Mouse (Mus musculus) embryonic stem cell, embryonic (primary cell): Measurements from ENCODE around the gene Nr0b2.

Source experiments
- CTCF ChIA-PET, 4 experiments: fragments of 300-600 bp in 2 of 4; fragments of 350-600 bp in 2 of 4; sonication (Branson Sonifier 250); formaldehyde crosslinking; loops; one replicate each; lab custom pipeline; 2022; ENCODE audit warnings: inconsistent platforms in 2 of 4; lab: Charles Lee
- POLR2A ChIA-PET, 4 experiments: fragments of 300-600 bp in 2 of 4; fragments of 350-600 bp in 2 of 4; sonication (Branson Sonifier 250); formaldehyde crosslinking; loops; one replicate each; lab custom pipeline; 2022; ENCODE audit warnings: antibody characterized with exemption in 4 of 4, inconsistent platforms in 1 of 4; lab: Charles Lee

Gene Nr0b2

DNA sequence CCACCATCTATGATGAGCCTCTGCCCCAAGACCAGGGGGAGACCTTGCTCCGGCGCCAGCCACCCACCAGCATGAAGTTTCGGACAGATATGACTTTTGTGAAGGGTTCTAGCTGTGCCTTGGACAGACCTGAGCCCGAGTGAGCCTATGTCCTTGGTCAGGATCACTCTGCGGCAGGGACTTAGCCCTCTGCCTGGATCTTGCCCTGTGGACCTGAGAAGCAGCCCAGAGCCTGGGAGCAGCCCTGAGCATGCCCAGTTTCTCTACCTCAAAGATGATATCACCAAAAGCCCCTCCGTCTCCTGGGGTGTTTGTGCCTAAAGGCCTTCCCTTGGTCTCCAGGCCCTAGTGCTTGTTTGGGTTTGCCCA is 30.5 kb downstream of the Nr0b2 start:
- POLR2A ChIA-PET, result interaction anchor here (0.5 to 4.0 kb wide), 16 partner anchors 8 to 315 kb away, joined by 3 to 25 read pairs (median 4); partner anchors contain the start of genes Gpatch3 (in 2 of the 4), Nudc (in 2 of the 4) and Wdtc1 (in 1 of the 4)
- CTCF ChIA-PET, result interaction anchor here in 3 of 4 experiments (0.5 to 1.4 kb wide), 5 partner anchors 9 to 86 kb away, joined by 3 to 6 read pairs (median 4); no protein-coding TSS in a partner anchor

DNA sequence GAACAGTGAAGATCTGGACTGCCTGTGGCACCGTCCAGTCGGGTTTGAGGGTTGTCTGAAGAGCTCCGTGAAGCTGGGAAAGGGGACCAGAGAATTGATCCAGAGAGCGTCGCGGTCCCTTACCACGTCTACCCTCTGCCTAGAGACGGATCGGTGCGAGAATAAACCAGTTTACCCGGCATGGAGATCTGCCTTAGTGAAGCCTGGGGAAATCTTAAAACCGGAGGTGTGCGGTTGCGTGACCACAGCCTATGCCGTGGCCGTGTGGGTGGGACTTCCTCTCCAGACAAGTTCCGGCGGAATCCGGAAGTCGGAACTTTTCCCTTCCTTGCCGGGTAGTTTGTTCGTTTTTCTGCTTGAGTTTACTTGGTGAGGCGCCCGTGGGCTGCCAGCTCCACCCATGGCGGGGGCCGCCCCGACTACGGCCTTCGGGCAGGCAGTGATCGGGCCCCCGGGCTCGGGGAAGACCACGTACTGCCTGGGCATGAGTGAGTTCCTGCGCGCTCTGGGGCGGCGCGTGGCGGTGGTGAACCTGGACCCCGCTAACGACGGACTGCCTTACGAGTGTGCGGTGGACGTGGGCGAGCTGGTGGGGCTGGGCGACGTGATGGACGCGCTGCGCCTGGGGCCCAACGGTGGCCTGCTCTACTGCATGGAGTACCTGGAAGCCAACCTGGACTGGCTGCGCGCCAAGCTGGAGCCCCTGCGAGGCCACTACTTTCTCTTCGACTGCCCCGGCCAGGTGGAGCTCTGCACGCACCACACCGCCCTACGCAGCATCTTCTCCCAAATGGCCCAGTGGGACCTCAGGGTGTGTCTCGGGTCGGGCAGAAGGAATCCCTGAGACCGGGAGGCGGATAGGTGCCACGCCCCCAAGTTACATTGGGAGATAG is 31.1 kb downstream of the Nr0b2 start, which contains the start of gene Gpn2:
Gene Gpn2 (plus strand): TSS at position 304 of the 893 bp plus-strand sequence.
- CTCF ChIA-PET, result interaction anchor here in 3 of 4 experiments (0.5 to 1.4 kb wide), 8 partner anchors 9 to 174 kb away, joined by 3 to 6 read pairs (median 4); no protein-coding TSS in a partner anchor
- POLR2A ChIA-PET, result interaction anchor here (0.5 to 4.0 kb wide), 22 partner anchors 9 to 314 kb away, joined by 3 to 25 read pairs (median 4); partner anchors contain the start of genes Gpatch3 (in 2 of the 4), Nudc (in 2 of the 4), Nr0b2 (in 1 of the 4) and Tent5b (in 1 of the 4)

DNA sequence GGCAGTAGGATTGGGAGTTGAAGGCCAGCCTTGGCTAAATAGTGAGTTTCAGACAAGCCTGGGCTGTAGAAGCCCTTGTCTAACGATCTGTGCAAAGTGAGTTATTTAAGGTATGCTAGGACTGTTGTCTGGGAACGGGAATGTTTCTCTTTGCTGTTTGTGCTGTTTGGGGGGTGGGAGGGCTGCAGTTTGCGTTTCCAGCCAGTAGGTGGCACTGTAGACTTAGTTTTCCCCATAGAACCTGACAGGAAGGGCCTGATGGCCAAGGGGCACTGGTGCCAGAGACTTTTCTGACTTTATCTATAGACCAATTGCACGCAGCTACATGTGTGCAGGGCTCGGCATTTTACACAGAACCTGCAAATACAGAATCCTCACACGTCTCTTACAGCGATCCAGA is 39.4 kb downstream of the Nr0b2 start:
- ChIA-PET POLR2A (interaction anchor here in 3 of 4 experiments (0.6 to 7.5 kb wide), 14 partner anchors 13 to 246 kb away, joined by 3 to 49 read pairs (median 4); partner anchors contain the start of genes Nudc (in 1 of the 3) and Zdhhc18 (in 1 of the 3)), CTCF (interaction anchor here (0.7 to 2.9 kb wide), 33 partner anchors 10 to 248 kb away, joined by 3 to 18 read pairs (median 4); partner anchors contain the start of genes Zdhhc18 (in 4 of the 4) and Sfn (in 2 of the 4))

DNA sequence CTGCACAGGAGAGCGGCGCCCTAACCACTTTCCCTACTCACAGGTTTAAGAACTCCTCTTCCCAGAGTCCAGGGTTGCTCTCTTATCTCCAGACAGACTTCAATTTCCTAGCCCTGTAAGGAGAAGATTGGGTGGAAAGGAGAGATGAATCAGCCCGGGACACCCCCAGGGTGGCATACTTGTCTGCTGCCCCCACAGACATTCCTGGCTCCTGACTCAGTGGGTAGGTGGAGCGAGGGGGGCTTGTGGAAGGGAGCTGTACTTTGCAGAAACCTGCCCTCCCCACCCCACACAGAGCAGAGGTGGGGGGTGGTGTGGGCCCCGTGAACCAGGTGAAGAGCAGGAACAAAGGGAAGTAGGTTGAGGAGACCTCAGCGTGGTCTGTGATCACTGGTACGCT is 42.4 kb downstream of the Nr0b2 start:
- ChIA-PET CTCF (interaction anchor here (0.5 to 2.4 kb wide), 21 partner anchors 9 to 1173 kb away, joined by 3 to 19 read pairs (median 4); partner anchors contain the start of gene Zdhhc18 (in 2 of the 4)), POLR2A (interaction anchor here (0.6 to 7.5 kb wide), 29 partner anchors 9 to 1020 kb away, joined by 3 to 49 read pairs (median 4); partner anchors contain the start of genes Gpn2 (in 3 of the 4), Zdhhc18 (in 2 of the 4), Gpatch3 (in 1 of the 4) and Nudc (in 1 of the 4))

DNA sequence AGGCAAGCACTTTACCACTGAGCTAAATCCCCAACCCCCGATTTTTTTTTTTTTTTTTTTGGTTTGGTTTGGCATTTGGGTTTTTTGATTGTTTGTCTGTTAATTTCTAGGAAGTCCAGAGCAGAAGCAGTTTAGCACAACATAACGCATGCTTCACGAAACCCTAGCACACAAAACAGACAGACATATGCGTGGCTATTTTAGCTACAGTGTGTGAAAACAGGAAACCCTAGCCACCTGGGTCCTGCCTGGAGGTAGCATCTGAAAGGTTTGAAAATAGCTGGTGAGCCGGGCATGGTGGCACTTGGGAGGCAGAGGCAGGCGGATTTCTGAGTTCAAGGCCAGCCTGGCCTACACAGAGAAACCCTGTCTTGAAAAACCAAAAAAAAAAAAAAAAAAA is 42.9 kb downstream of the Nr0b2 start:
- POLR2A ChIA-PET, result interaction anchor here in 3 of 4 experiments (0.7 to 7.5 kb wide), 18 partner anchors 9 to 372 kb away, joined by 3 to 49 read pairs (median 5); partner anchors contain the start of genes Gpatch3 (in 1 of the 3), Gpn2 (in 1 of the 3), Hmgn2 (in 1 of the 3) and Nudc (in 1 of the 3)
- CTCF ChIA-PET, result interaction anchor here (0.5 to 2.4 kb wide), 13 partner anchors 8 to 257 kb away, joined by 3 to 19 read pairs (median 4); partner anchors contain the start of gene Zdhhc18 (in 1 of the 4)

DNA sequence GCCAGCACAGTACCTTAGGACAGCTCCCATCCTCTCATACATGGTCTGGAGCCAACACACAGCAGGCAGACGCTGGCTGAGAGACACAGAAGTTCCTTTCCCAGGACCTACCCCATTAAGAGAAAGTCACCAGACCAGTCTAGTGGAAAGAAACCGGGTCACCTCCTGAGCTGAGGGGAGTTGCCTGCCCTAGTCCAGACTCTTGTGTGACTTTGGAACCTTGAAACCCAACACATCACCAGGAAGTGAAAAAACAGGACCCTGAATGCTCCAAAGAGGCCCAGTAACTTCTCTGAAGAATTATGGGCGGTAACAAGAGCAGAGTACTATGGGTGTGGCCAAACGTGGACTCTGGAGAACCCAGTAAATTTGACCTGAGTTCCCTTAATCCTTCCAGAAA is 45.4 kb downstream of the Nr0b2 start:
- ChIA-PET POLR2A (interaction anchor here (0.7 to 7.5 kb wide), 30 partner anchors 8 to 266 kb away, joined by 3 to 49 read pairs (median 4); partner anchors contain the start of genes Gpatch3 (in 1 of the 4) and Gpn2 (in 1 of the 4)), CTCF (interaction anchor here in 3 of 4 experiments (0.5 to 3.3 kb wide), 12 partner anchors 11 to 280 kb away, joined by 3 to 23 read pairs (median 4); partner anchors contain the start of gene Zdhhc18 (in 2 of the 3))

DNA sequence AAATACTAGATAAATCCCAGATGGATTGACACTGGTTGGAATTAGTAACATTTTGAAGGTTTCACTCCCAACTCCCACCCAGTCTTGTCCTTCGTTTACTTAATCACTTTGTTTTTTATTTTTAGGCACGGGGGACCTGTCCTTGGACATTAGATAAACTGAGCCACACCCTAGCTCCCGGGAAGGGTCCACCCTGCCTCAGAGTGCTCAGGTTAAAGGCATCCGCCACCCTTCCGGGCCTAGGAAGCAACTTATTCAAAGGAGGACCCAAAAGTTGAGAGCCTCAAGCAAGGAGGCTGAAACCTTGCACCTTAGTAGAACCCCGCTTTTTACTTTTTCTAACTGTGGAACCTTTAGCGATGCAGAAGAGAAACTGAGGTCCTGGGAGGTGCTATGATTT is 45.9 kb downstream of the Nr0b2 start:
- ChIA-PET POLR2A (interaction anchor here in 3 of 4 experiments (0.6 to 7.5 kb wide), 45 partner anchors 7 to 312 kb away, joined by 3 to 49 read pairs (median 5); partner anchors contain the start of genes Gpatch3 (in 1 of the 3), Gpn2 (in 1 of the 3), Nudc (in 1 of the 3) and Wdtc1 (in 1 of the 3)), CTCF (interaction anchor here in 3 of 4 experiments (0.5 to 3.3 kb wide), 19 partner anchors 11 to 280 kb away, joined by 3 to 23 read pairs (median 4); partner anchors contain the start of genes Zdhhc18 (in 2 of the 3) and Tent5b (in 1 of the 3))

DNA sequence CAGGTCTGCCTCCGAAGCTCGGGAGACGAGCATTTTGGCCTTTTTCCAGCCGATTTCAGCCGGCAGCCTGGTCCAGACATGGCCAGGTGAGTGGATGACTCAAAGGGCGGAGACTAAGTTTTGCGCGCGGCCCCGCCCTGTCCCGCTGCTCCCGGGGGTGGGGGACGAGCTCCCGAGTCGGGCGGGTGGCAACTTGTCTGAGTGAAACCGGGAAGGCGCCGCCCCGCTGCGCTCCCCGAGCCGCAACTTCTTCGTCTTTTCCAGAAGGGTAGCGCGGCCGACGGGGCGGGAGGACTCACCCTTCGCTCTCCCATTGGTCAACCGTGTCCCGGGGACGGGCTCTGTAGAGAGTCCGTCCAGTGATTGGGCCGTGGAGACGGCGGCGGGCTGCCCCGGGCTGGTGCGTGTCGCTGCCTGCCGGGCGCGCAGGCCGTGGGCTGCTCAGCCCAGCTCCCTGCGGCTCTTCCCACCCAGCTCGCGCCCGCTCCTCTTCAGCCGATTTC is 46.4 kb downstream of the Nr0b2 start:
- CTCF ChIA-PET, result interaction anchor here in 3 of 4 experiments (0.6 to 3.3 kb wide), 20 partner anchors 10 to 279 kb away, joined by 3 to 23 read pairs (median 4); partner anchors contain the start of genes Zdhhc18 (in 2 of the 3) and Tent5b (in 1 of the 3)
- POLR2A ChIA-PET, result interaction anchor here (0.5 to 7.5 kb wide), 52 partner anchors 7 to 311 kb away, joined by 3 to 49 read pairs (median 4); partner anchors contain the start of genes Gpatch3 (in 1 of the 4), Gpn2 (in 1 of the 4), Nudc (in 1 of the 4) and Wdtc1 (in 1 of the 4)

DNA sequence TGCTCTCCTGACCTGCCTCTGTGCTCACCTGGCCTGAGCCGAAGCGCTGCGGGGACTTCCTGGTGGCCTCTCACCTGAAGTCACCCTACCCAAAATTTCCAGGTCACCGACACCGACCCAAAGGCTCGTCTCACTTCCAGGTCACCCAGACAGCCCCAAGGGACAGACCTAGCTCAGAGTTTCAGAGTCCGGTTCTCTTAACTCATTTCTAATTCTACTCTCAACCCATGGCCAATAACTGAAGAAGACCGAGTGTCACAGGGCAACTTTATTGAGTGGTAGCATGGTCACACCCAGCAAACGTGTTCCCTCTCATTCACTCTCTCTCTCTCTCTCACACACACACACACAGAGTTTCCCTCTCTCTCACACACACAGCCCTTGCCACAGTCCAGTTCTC is 47.1 kb downstream of the Nr0b2 start:
- CTCF ChIA-PET, result interaction anchor here in 2 of 4 experiments (0.9 to 3.3 kb wide), 6 partner anchors 10 to 240 kb away, joined by 3 to 23 read pairs (median 10); partner anchors contain the start of gene Zdhhc18 (in 1 of the 2)
- POLR2A ChIA-PET, result interaction anchor here (0.5 to 3.4 kb wide), 22 partner anchors 9 to 299 kb away, joined by 3 to 17 read pairs (median 4); partner anchors contain the start of genes Gpn2 (in 1 of the 4), Nudc (in 1 of the 4) and Zdhhc18 (in 1 of the 4)

DNA sequence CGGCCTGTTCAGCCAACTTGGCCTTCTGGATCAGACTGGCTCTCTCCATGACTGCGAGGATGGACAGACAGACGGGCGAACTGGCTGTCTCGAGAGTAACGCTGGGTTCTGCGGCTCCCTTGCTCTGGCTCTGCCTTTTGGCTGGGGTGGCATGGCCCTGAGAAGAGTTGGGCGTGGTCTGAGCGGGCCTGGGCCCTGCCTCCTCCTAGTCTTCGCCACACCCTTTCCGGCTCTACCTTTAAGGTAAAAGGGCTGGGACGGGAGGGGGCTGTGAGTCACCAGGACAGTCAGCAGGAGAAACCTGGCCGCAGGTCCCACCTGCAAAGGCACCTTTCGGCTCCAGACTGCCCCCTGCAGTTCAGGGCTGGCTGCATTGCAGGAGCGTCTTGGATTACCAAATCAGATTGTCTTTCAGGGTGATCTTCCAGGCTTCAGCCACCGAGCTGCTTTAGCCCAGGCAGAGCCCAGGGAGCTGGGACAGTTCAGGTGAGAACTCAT is 48.6 kb downstream of the Nr0b2 start, which contains the start of gene Sfn:
Gene Sfn (minus strand): TSS at position 448 of the 498 bp plus-strand sequence.
- POLR2A ChIA-PET, result interaction anchor here in 2 of 4 experiments (0.8 to 1.7 kb wide), 11 partner anchors 11 to 235 kb away, joined by 3 to 5 read pairs (median 3); partner anchors contain the start of gene Nudc (in 1 of the 2)
- CTCF ChIA-PET, result interaction anchor here in 3 of 4 experiments (0.6 to 2.1 kb wide), 22 partner anchors 8 to 516 kb away, joined by 3 to 16 read pairs (median 4); partner anchors contain the start of gene Zdhhc18 (in 1 of the 3)

DNA sequence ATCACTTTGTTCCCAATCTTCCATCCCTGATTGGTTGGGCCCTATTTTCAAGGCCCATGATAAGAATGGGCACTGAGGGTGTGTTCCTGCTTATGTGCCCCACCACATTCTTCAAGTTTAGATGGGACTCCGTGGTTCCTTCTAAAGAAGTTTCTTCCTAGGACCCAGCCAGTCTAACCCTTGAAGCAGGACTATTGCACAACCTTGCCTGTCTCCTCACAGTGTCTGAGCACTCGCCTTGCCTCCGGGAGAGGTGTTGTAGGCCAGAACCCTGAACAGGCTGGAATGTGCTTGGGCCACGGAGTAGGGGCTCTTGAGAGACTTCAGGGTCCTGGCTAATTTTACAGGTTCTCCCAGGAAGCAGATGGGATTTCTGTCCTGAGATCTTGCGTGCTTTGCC is 49.9 kb downstream of the Nr0b2 start:
- POLR2A ChIA-PET, result interaction anchor here in 2 of 4 experiments (0.5 to 1.5 kb wide), 3 partner anchors 16 to 234 kb away, joined by 3 to 4 read pairs (median 3); no protein-coding TSS in a partner anchor
- CTCF ChIA-PET, result interaction anchor here in 2 of 4 experiments (0.7 to 2.1 kb wide), 3 partner anchors 10 to 238 kb away, joined by 4 to 6 read pairs (median 4); no protein-coding TSS in a partner anchor

DNA sequence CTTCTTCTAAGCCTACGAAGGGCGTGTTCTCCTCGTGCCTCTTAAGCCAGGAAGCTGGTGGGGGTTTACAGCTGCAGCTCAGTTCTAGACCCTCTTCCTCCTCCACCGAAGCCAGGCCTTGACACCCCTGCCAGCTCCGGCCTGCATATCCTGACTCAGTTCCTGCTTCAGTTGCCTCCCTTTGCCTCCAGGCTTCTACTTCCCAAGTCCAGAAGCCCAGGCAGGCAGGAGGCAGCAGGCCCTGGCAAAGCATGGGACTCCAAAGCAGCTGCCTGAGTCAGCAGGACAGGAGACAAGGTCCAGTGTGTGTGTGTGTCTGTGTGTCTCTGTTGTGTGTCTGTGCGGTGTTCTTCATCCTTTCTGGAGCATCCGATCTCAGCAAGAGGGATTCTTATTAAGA is 51.0 kb downstream of the Nr0b2 start:
- POLR2A ChIA-PET, result interaction anchor here in 2 of 4 experiments (1.0 to 4.6 kb wide), 7 partner anchors 8 to 71 kb away, joined by 3 to 49 read pairs (median 4); partner anchors contain the start of gene Gpatch3 (in 1 of the 2)
- CTCF ChIA-PET, result interaction anchor here in 3 of 4 experiments (0.7 to 1.5 kb wide), 4 partner anchors 9 to 23 kb away, joined by 3 to 4 read pairs (median 3); no protein-coding TSS in a partner anchor

DNA sequence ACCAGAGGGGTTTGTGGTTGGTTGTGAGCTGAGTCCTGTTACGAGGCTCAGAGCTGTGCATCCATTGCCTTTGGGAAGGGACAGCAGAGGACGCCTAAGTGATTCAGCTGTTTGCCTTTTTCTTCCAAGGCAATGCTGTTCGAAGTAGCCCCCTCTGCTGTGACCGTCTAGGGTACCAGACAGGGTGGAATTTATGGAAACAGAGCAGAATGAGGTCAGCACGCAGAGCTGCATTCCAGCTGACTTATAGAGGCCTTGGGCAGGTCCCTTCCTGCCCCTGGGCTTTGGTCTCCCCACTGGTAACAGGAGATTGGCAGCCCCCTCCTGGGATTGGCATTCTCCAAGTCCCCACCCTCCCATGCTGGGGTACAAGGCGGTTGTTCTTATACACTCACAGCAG is 51.7 kb downstream of the Nr0b2 start:
- ChIA-PET POLR2A (interaction anchor here in 3 of 4 experiments (0.5 to 4.6 kb wide), 11 partner anchors 9 to 729 kb away, joined by 3 to 49 read pairs (median 4); partner anchors contain the start of genes Gpatch3 (in 1 of the 3) and Wdtc1 (in 1 of the 3)), CTCF (interaction anchor here in 3 of 4 experiments (0.8 to 1.5 kb wide), 5 partner anchors 10 to 283 kb away, joined by 3 to 4 read pairs (median 3); partner anchors contain the start of gene Rps6ka1 (in 1 of the 3))

DNA sequence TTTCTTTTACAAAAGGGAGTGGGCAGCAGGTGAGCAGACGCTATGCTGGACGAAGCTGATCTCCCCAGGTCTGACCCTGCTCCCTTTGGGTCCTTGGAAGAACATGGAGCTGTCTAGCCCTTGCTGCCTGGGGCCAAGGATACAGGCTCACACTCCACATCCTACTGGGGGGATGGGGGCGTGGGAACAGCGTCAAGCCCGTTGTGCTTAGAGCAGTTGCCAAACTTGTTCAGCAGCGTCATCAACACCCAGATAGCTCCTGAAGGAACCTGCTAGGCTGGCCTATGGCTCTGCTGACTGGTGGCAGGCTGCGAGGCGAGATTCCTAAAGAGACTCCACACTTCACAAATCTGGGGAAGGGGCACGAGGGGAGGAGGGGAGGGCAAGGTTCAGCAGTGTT is 52.2 kb downstream of the Nr0b2 start:
- CTCF ChIA-PET, result interaction anchor here (0.5 to 1.8 kb wide), 7 partner anchors 9 to 1060 kb away, joined by 3 to 10 read pairs (median 3); partner anchors contain the start of gene Rps6ka1 (in 1 of the 4)
- POLR2A ChIA-PET, result interaction anchor here in 3 of 4 experiments (0.5 to 4.6 kb wide), 9 partner anchors 8 to 730 kb away, joined by 3 to 49 read pairs (median 5); partner anchors contain the start of gene Wdtc1 (in 1 of the 3)
